8 mouse cellular contexts compared by ENCODE assay signal in genomic region chr9:111312442-111313141, GRCm38 (mm10). TPM values are rescaled to one million over a fixed set of nuclear protein-coding genes. Genes with fewer than 3 reads are reported as not detected.
DNase-seq lines count a peak whose midpoint lies in the region; ATAC-seq and TF ChIP-seq lines count a peak whose summit lies in the region.

No protein-coding gene starts in this region.

- WGBS in heart, embryonic 11.5 days (ENCODE audit: insufficient replicate concordance) = 1% methylated on average over 17 of the region's 59 CpGs
- 1% methylated on average over 42 of the region's 59 CpGs for WGBS in embryonic facial prominence, embryonic 11.5 days
- WGBS in intestine, embryonic 14.5 days = under 1% methylated on average over 59 of the region's 59 CpGs
- under 1% methylated on average over 35 of the region's 59 CpGs for WGBS in neural tube, embryonic 12.5 days

- H3K4me2 ChIP-seq in heart, embryonic 11.5 days = peak overlapping the region; percentile 90
- peak overlapping the region; percentile 91 for H3K4me2 ChIP-seq in embryonic facial prominence, embryonic 11.5 days (ENCODE audit: low read depth, low read length)
- peak overlapping the region; percentile 57 for H3K4me2 ChIP-seq in intestine, embryonic 14.5 days (ENCODE audit: low read length)
- peak overlapping the region; percentile 93 for H3K4me2 ChIP-seq in neural tube, embryonic 12.5 days (replicated peaks)

- peak overlapping the region; percentile 53 for H3K4me3 ChIP-seq in heart, embryonic 11.5 days (ENCODE audit: low read depth, low read length)
- peak overlapping the region; percentile 47 for H3K4me3 ChIP-seq in embryonic facial prominence, embryonic 11.5 days (ENCODE audit: low read depth, low read length)
- peak overlapping the region; percentile 39 for H3K4me3 ChIP-seq in intestine, embryonic 14.5 days (ENCODE audit: low read depth, low read length)
- peak overlapping the region; percentile 48 for H3K4me3 ChIP-seq in neural tube, embryonic 12.5 days

- CTCF ChIA-PET in Patski (lab: Charles Lee) = interaction anchor here (1.4 kb wide), 1 partner anchor 23 kb away, joined by 10 read pairs; no protein-coding TSS in a partner anchor

- H3K4me1 ChIP-seq in heart, embryonic 11.5 days (ENCODE audit: control insufficient read depth, insufficient read depth, low read length) = peaks cover 11% of the 10 kb centered on the region
- peaks cover 5% of the 10 kb centered on the region; the same call in 1 of the 2 replicates for H3K4me1 ChIP-seq in embryonic facial prominence, embryonic 11.5 days (ENCODE audit: control insufficient read depth, insufficient read depth, low read length)
- H3K4me1 ChIP-seq in intestine, embryonic 14.5 days (replicated peaks; ENCODE audit: control insufficient read depth, insufficient read depth, low read length) = no peaks in the 10 kb centered on the region
- peaks cover 17% of the 10 kb centered on the region for H3K4me1 ChIP-seq in neural tube, embryonic 12.5 days

- peak; percentile 40 for TF ChIP-seq CTCF in Patski (IDR thresholded peaks at IDR 0.05)

- DNase-seq in heart, postnatal 36 days = no peak
- DNase-seq in Patski (ENCODE audit: low read depth, low spot score) = no peak
- DNase-seq in embryonic facial prominence, embryonic 11.5 days (ENCODE audit: low spot score) = peak; percentile 36
- DNase-seq in intestine, embryonic 14.5 days (ENCODE audit: low spot score) = peak; percentile 69
- DNase-seq in spleen, postnatal 14 days (ENCODE audit: low spot score in 2 of 2) = no peak
- no peak for DNase-seq in c-Kit-positive CD71-positive TER-119-positive erythroid progenitor cells, embryonic 14.5 days (ENCODE audit: low spot score)

- H3K27ac ChIP-seq in heart, embryonic 11.5 days (ENCODE audit: low read depth, low read length) = no peak overlapping the region
- H3K27ac ChIP-seq in embryonic facial prominence, embryonic 11.5 days (replicated peaks; ENCODE audit: low read depth, low read length) = no peak overlapping the region
- H3K27ac ChIP-seq in intestine, embryonic 14.5 days (ENCODE audit: low read depth) = no peak overlapping the region
- H3K27ac ChIP-seq in neural tube, embryonic 12.5 days = no peak overlapping the region

- H3K9me3 ChIP-seq in heart, embryonic 11.5 days (replicated peaks; ENCODE audit: control insufficient read depth, low read length) = no peaks in the 10 kb centered on the region; the same call in 1 of the 2 replicates
- H3K9me3 ChIP-seq in embryonic facial prominence, embryonic 11.5 days (replicated peaks; ENCODE audit: control insufficient read depth, low read length) = no peaks in the 10 kb centered on the region
- H3K9me3 ChIP-seq in intestine, embryonic 14.5 days (ENCODE audit: control insufficient read depth, low read length) = no peaks in the 10 kb centered on the region
- H3K9me3 ChIP-seq in neural tube, embryonic 12.5 days = peaks cover 8% of the 10 kb centered on the region; the same call in 1 of the 2 replicates

- peak overlapping the region; percentile 43; the same call in 1 of the 2 replicates for H3K9ac ChIP-seq in heart, embryonic 11.5 days (ENCODE audit: low read depth, low read length)
- peak overlapping the region; percentile 5; the same call in 1 of the 2 replicates for H3K9ac ChIP-seq in embryonic facial prominence, embryonic 11.5 days (replicated peaks; ENCODE audit: low read length)
- H3K9ac ChIP-seq in intestine, embryonic 14.5 days (ENCODE audit: low read length) = no peak overlapping the region
- H3K9ac ChIP-seq in neural tube, embryonic 12.5 days = peak overlapping the region; percentile 53

- ATAC-seq in heart, embryonic 11.5 days (replicated peaks; ENCODE audit: insufficient number of reproducible peaks, low FRiP score, low TSS enrichment) = no peak
- peak; percentile 65 for ATAC-seq in Patski
- ATAC-seq in embryonic facial prominence, embryonic 11.5 days (replicated peaks; ENCODE audit: insufficient number of reproducible peaks, low FRiP score, low TSS enrichment, low read depth) = peak; percentile 44; the same call in 1 of the 2 replicates
- ATAC-seq in intestine, embryonic 14.5 days (replicated peaks; ENCODE audit: low FRiP score, low TSS enrichment, low read depth) = no peak; the same call in 1 of the 2 replicates
- peak; percentile 71 for ATAC-seq in neural tube, embryonic 12.5 days (ENCODE audit: low FRiP score, low read depth)

- peaks cover 48% of the 10 kb centered on the region for H3K27me3 ChIP-seq in heart, embryonic 11.5 days (ENCODE audit: control insufficient read depth, insufficient read depth, low read length)
- no peaks in the 10 kb centered on the region for H3K27me3 ChIP-seq in Patski
- H3K27me3 ChIP-seq in embryonic facial prominence, embryonic 11.5 days (ENCODE audit: control insufficient read depth, insufficient read depth, low read length) = peaks cover 33% of the 10 kb centered on the region
- peaks cover 63% of the 10 kb centered on the region for H3K27me3 ChIP-seq in intestine, embryonic 14.5 days (replicated peaks; ENCODE audit: control insufficient read depth, insufficient read depth, low read length)
- H3K27me3 ChIP-seq in neural tube, embryonic 12.5 days (replicated peaks) = peaks cover 57% of the 10 kb centered on the region

- intact Hi-C loops in heart, postnatal 36 days (cut with DNase I) = no loop called here

- in situ Hi-C loops in Patski (cut with MboI; ENCODE audit: low pct_unique_long_range_greater_than_20kb) = no loop called here

- POLR2A ChIA-PET in Patski (lab: Charles Lee) = interaction anchor here (1.1 kb wide), 1 partner anchor 11 kb away, joined by 3 read pairs; no protein-coding TSS in a partner anchor

- no peaks in the 10 kb centered on the region for H3K36me3 ChIP-seq in heart, embryonic 11.5 days (ENCODE audit: control insufficient read depth, insufficient read depth, low read length)
- H3K36me3 ChIP-seq in embryonic facial prominence, embryonic 11.5 days (replicated peaks; ENCODE audit: control insufficient read depth, insufficient read depth, low read depth, low read length) = no peaks in the 10 kb centered on the region
- no peaks in the 10 kb centered on the region for H3K36me3 ChIP-seq in intestine, embryonic 14.5 days (ENCODE audit: control insufficient read depth, insufficient read depth, low read length)
- H3K36me3 ChIP-seq in neural tube, embryonic 12.5 days = no peaks in the 10 kb centered on the region

RNA-seq across cellular contexts. Expression of gene Trank1, which starts 1.1 kb away (rescaled TPM):
- polyA plus RNA-seq in heart, embryonic 11.5 days (2014; fragmentation: Nextera tagmentation; extraction: Ambion mirVana) = 0.11 and 0.13 TPM in 2 replicates
- total RNA-seq in heart, postnatal 36 days (2021) = not detected
- polyA plus RNA-seq in Patski (2021) = 8.6 TPM
- polyA plus RNA-seq in embryonic facial prominence, embryonic 11.5 days (2014; fragmentation: Nextera tagmentation; extraction: Ambion mirVana) = 0.04 and 0.11 TPM in 2 replicates
- 0.08 and 0.12 TPM in 2 replicates for polyA plus RNA-seq in intestine, embryonic 14.5 days (2014; fragmentation: Nextera tagmentation; extraction: Ambion mirVana)
- 0.72 and 1.0 TPM in 2 replicates for polyA plus RNA-seq in neural tube, embryonic 12.5 days (2016; fragmentation: Nextera tagmentation; extraction: Ambion mirVana)

RNA-seq across cellular contexts. Expression of gene Epm2aip1, which starts 40.9 kb away (rescaled TPM):
- polyA plus RNA-seq in heart, embryonic 11.5 days (2014; fragmentation: Nextera tagmentation; extraction: Ambion mirVana) = 25.6 and 35.3 TPM in 2 replicates
- 10 to 100 TPM; 17.1 to 25.1 TPM for total RNA-seq in heart, postnatal 36 days (2021)
- 28.7 TPM for polyA plus RNA-seq in Patski (2021)
- polyA plus RNA-seq in embryonic facial prominence, embryonic 11.5 days (2014; fragmentation: Nextera tagmentation; extraction: Ambion mirVana) = 42.2 and 46.5 TPM in 2 replicates
- polyA plus RNA-seq in intestine, embryonic 14.5 days (2014; fragmentation: Nextera tagmentation; extraction: Ambion mirVana) = 35.7 and 36.1 TPM in 2 replicates
- polyA plus RNA-seq in neural tube, embryonic 12.5 days (2016; fragmentation: Nextera tagmentation; extraction: Ambion mirVana) = 38.1 and 42.7 TPM in 2 replicates

RNA-seq across cellular contexts. Expression of gene Mlh1, which starts 41.0 kb away (rescaled TPM):
- 33.9 and 43.0 TPM in 2 replicates for polyA plus RNA-seq in heart, embryonic 11.5 days (2014; fragmentation: Nextera tagmentation; extraction: Ambion mirVana)
- 1 to 10 TPM; 7.7 to 8.5 TPM for total RNA-seq in heart, postnatal 36 days (2021)
- polyA plus RNA-seq in Patski (2021) = 17.1 TPM
- 50.6 and 56.4 TPM in 2 replicates for polyA plus RNA-seq in embryonic facial prominence, embryonic 11.5 days (2014; fragmentation: Nextera tagmentation; extraction: Ambion mirVana)
- polyA plus RNA-seq in intestine, embryonic 14.5 days (2014; fragmentation: Nextera tagmentation; extraction: Ambion mirVana) = 43.6 and 48.3 TPM in 2 replicates
- polyA plus RNA-seq in neural tube, embryonic 12.5 days (2016; fragmentation: Nextera tagmentation; extraction: Ambion mirVana) = 34.8 and 39.9 TPM in 2 replicates

Comparison
In these comparisons a context has a peak if more than half of its experiments do, and no peak if none do; other contexts are left out.
1. ATAC-seq: peak in Patski (single experiment), embryonic facial prominence, embryonic 11.5 days (single experiment) and neural tube, embryonic 12.5 days (single experiment); none in heart, embryonic 11.5 days (single experiment) and intestine, embryonic 14.5 days (single experiment).
2. DNase-seq: peak in embryonic facial prominence, embryonic 11.5 days (single experiment) and intestine, embryonic 14.5 days (single experiment); none in heart, postnatal 36 days (0 of 2), Patski (single experiment), spleen, postnatal 14 days (0 of 2) and c-Kit-positive CD71-positive TER-119-positive erythroid progenitor cells, embryonic 14.5 days (single experiment).
3. Peak in every context shown above with its lines, with median percentiles within 50 percentile points of each other: H3K4me2 ChIP-seq and H3K4me3 ChIP-seq.